Mouse (Mus musculus): ENCODE data around the gene Emb. TPM values are rescaled to one million over a fixed set of nuclear protein-coding genes. Genes with fewer than 3 reads are reported as not detected.
"Not testable (repeated sequence)": the region's sequence is repeated elsewhere in the genome, so short reads cannot be mapped to it uniquely, and the experiment has no call there.

Gene Emb
- 15.4 and 16.7 TPM in 2 replicates for polyA plus RNA-seq (2015; fragmentation: Nextera tagmentation; extraction: Ambion mirVana)

- Histone ChIP-seq H3K27ac (no peak within 1 kb of the TSS), H3K27me3 (no peaks in the 10 kb centered on the region), H3K36me3 (no peaks in the 10 kb centered on the region), H3K4me2 (no peak within 1 kb of the TSS), H3K4me3 (no peak within 1 kb of the TSS), H3K9ac (no peak within 1 kb of the TSS), H3K9me3 (no peaks in the 10 kb centered on the region), H3K4me1 (no peaks in the 10 kb centered on the region)
- 39% methylated on average over 6 of the region's 6 CpGs for WGBS
- ATAC-seq (ENCODE audit: borderline replicate concordance, extremely low read depth, low FRiP score, low TSS enrichment), result no peak
These were observed at the start of gene Emb for GRCm38 (mm10) chr13:117208236-117208635. TSS of gene Emb (plus strand) at chr13:117208536.

DNA sequence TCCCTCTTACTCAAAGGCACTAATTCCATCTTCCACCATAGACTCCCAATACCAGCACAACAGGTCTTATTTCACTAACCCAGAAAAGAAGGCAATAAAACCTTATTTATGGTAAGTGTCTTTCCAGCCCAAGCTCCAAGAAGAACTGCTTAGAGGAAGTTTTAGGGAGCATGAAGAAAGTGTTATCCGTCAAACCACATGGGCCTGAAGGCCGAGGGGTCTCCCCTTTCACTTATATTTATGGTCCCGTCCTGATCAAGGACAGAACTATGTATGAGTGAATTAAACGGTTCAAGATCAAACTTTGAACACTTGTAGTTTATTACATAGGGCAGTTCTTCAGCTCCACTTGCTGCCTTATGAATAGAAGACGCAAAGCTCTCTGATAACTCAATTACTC, 44.4 kb upstream of the Emb start:
- H3K36me3 ChIP-seq, result no peaks in the 10 kb centered on the region
- H3K4me1 ChIP-seq, result no peaks in the 10 kb centered on the region
- H3K27me3 ChIP-seq, result no peaks in the 10 kb centered on the region
- H3K27ac ChIP-seq, result no peak overlapping the region
- no peaks in the 10 kb centered on the region for H3K9me3 ChIP-seq
- WGBS, result 87% methylated on average over 5 of the region's 5 CpGs
- H3K4me2 ChIP-seq, result no peak overlapping the region
- no peak overlapping the region for H3K4me3 ChIP-seq
- no peak for ATAC-seq (ENCODE audit: borderline replicate concordance, extremely low read depth, low FRiP score, low TSS enrichment)
- H3K9ac ChIP-seq, result no peak overlapping the region

DNA sequence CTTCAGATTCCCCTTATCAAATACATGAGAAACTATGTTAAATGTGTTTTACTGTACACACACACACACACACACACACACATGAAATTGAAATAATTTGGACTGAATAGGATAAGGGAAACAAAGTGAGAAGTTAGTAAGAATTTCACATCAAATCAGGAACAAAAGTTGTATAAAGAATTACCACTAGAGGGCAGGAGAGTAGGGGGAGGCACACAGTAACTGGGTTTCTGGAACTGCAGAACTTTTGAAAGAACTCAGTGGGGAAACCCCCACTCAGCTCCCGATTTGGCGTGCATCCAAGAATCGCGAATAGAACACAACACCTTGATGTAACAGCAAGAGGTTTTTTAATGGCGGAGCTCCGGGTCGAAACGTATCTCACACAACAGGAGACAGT, 43.3 kb upstream of the Emb start:
- WGBS, result 94% methylated on average over 8 of the region's 8 CpGs
- Histone ChIP-seq H3K27ac (no peak overlapping the region), H3K4me1 (no peaks in the 10 kb centered on the region), H3K27me3 (no peaks in the 10 kb centered on the region), H3K9ac (no peak overlapping the region), H3K9me3 (no peaks in the 10 kb centered on the region), H3K4me2 (no peak overlapping the region), H3K36me3 (no peaks in the 10 kb centered on the region), H3K4me3 (no peak overlapping the region)
- ATAC-seq (ENCODE audit: borderline replicate concordance, extremely low read depth, low FRiP score, low TSS enrichment), result no peak

DNA sequence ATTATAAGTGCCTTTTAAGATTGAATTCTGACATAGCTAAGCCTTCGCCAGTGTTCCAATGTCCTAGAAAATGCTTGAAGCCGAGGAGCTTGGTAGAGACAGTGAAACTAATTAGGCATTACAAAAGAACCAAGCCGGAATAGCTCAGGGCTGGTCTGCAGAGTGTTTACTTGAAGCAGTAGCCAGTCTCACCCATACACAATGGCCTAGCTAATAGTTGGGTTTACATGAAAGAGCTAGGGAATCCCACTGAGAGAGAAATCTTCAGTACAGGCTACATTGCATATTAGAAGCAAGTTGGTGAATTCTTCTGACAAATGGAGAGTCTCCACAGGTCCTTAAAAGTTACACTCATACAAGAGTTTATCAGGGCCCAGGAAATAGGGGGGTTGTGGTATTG, 27.4 kb upstream of the Emb start:
- H3K4me2 ChIP-seq; H3K4me3 ChIP-seq; H3K9ac ChIP-seq; ATAC-seq (ENCODE audit: borderline replicate concordance, extremely low read depth, low FRiP score, low TSS enrichment); H3K9me3 ChIP-seq; H3K27ac ChIP-seq; H3K4me1 ChIP-seq; H3K27me3 ChIP-seq; H3K36me3 ChIP-seq: not testable (repeated sequence)
- 77% methylated on average over 3 of the region's 3 CpGs for WGBS

DNA sequence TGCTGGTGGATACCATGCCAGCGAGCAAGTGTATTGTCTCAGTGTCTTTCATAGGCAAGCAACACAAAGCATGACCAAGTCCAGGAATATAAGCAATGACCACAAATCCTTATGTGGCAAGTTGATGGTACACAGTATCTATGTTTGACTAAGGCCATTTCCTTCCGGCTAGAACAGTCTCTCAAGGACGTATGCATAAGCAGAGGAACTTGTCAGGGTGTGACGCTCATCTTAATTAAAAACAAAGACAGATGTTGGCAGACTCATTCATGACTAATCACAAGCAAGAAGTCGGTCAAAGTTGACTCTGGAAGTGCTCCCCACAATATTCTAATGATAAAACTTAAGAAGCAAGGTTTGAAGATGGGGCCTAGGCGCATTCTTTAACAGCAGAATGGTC, 25.0 kb upstream of the Emb start:
- no peak for ATAC-seq (ENCODE audit: borderline replicate concordance, extremely low read depth, low FRiP score, low TSS enrichment)
- Histone ChIP-seq H3K27me3 (no peaks in the 10 kb centered on the region), H3K9ac (no peak overlapping the region), H3K27ac (no peak overlapping the region), H3K4me2 (no peak overlapping the region), H3K9me3 (no peaks in the 10 kb centered on the region), H3K4me1 (no peaks in the 10 kb centered on the region), H3K36me3 (no peaks in the 10 kb centered on the region), H3K4me3 (no peak overlapping the region)
- 59% methylated on average over 6 of the region's 6 CpGs for WGBS

GRCm38 (mm10) chr13:117185329-117185728, 23.0 kb upstream of the Emb start:
- no peaks in the 10 kb centered on the region for H3K9me3 ChIP-seq
- no peak overlapping the region for H3K4me2 ChIP-seq
- H3K36me3 ChIP-seq, result no peaks in the 10 kb centered on the region
- no peaks in the 10 kb centered on the region for H3K4me1 ChIP-seq
- H3K27ac ChIP-seq, result no peak overlapping the region
- 75% methylated on average over 6 of the region's 6 CpGs for WGBS
- H3K27me3 ChIP-seq, result no peaks in the 10 kb centered on the region
- no peak overlapping the region for H3K9ac ChIP-seq
- ATAC-seq (ENCODE audit: borderline replicate concordance, extremely low read depth, low FRiP score, low TSS enrichment), result no peak
- no peak overlapping the region for H3K4me3 ChIP-seq

GRCm38 (mm10) chr13:117192161-117192560, 16.2 kb upstream of the Emb start:
- no peak overlapping the region for H3K4me3 ChIP-seq
- H3K9ac ChIP-seq, result no peak overlapping the region
- H3K27me3 ChIP-seq, result no peaks in the 10 kb centered on the region
- H3K27ac ChIP-seq, result no peak overlapping the region
- no peak overlapping the region for H3K4me2 ChIP-seq
- H3K4me1 ChIP-seq, result no peaks in the 10 kb centered on the region
- 83% methylated on average over 5 of the region's 5 CpGs for WGBS
- no peaks in the 10 kb centered on the region for H3K36me3 ChIP-seq
- no peaks in the 10 kb centered on the region for H3K9me3 ChIP-seq
- no peak for ATAC-seq (ENCODE audit: borderline replicate concordance, extremely low read depth, low FRiP score, low TSS enrichment)

DNA sequence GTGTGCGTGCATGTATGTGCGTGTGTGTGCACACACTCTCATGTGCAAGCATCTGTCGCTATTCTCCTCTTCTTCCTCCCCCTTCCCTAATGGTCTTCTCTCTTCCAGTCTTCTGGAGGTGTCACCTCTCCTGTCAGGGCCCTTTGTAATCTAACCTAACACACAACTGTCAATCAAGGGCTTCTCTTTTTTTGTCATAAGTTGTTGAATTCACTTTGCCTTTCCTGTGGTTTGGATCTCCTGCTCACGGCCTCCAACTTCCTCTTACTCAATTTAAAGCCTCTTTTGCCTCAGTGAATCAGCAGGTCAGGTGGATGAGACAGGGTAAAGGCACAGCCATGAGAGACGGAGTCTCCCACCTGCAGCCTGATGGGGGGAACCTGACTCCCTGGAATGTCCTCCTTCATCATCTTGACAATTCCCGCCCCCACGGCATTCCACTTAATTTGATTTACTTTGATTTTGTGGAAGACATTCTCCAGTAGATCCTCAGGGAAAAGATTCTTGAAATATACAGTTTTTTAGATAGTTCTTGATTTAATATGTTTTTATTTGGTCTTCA, 14.8 kb upstream of the Emb start:
- H3K4me1 ChIP-seq, result no peaks in the 10 kb centered on the region

DNA sequence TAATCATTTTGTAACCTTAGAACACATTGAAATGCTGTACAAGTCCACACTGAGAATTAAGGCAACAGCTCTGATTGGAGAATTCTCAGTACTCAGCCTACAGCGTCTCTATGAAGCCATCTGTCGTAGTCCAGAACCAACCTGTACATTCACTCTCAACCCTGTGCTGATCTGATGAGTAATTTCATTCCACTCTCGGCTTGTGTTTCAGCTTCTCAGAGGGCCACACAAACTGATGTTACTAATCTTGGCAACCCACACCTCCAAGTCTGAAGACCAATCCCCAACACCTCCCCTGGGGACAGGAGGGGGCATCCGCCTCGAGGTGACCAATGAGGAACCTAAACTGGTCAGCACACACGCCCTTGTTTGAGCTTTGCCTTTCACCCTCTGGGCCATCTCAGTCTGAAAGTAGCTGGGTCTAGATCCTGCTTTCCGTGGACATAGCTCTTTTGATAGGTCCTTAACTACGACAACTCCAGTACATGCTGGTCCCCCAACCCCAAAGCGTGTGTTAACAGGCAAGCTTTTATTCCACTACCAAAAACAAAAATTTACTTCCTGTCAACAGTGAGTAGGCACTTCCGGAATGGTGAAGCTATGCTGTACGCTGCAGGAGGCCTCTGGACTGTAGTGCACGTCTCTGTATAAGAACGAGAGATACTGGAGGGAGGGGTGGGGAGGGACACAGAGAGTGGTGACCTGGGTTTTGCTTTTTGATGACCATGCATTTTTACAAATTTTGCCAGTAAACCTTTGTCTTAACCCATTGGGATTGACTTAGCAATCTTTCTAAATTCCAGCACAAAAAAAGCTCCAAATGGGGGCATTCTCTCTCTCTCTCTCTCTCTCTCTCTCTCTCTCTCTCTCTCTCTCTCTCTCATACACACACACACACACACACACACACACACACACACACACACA, 12.5 kb upstream of the Emb start:
- H3K9me3 ChIP-seq, result no peaks in the 10 kb centered on the region
- no peak overlapping the region for H3K4me2 ChIP-seq
- H3K4me3 ChIP-seq, result no peak overlapping the region
- ATAC-seq (ENCODE audit: borderline replicate concordance, extremely low read depth, low FRiP score, low TSS enrichment), result no peak
- WGBS, result 74% methylated on average over 13 of the region's 13 CpGs
- no peak overlapping the region for H3K27ac ChIP-seq
- H3K9ac ChIP-seq, result no peak overlapping the region
- no peaks in the 10 kb centered on the region for H3K36me3 ChIP-seq
- no peaks in the 10 kb centered on the region for H3K27me3 ChIP-seq
- H3K4me1 ChIP-seq, result no peaks in the 10 kb centered on the region

More for the DNA sequence above, 14.8 kb upstream of the Emb start:
- H3K27ac ChIP-seq, result no peak overlapping the region
- no peak overlapping the region for H3K9ac ChIP-seq
- no peaks in the 10 kb centered on the region for H3K27me3 ChIP-seq
- H3K4me3 ChIP-seq, result no peak overlapping the region
- no peak for ATAC-seq (ENCODE audit: borderline replicate concordance, extremely low read depth, low FRiP score, low TSS enrichment)
- H3K4me2 ChIP-seq, result no peak overlapping the region
- no peaks in the 10 kb centered on the region for H3K9me3 ChIP-seq
- H3K36me3 ChIP-seq, result no peaks in the 10 kb centered on the region
- WGBS, result 55% methylated on average over 7 of the region's 7 CpGs

DNA sequence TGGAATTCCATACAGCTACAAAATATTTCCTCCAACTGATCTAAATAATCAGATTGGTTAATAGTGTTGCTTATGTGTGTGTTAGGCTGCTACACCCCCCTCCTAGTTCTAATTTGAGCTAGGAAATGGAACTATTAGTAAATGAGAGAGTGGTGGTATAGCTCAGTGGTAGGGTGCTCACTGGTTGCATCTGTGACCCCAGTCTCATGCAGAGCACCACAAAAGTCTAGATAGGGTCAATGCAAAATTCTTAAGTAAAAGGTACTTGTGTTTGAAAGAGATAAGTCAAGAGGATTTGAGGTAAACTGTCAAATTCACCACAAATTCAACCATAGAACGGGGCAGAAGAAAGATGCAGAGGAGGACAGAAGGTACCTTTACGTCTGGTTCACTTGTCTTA, 10.7 kb upstream of the Emb start:
- Histone ChIP-seq H3K4me3 (no peak overlapping the region), H3K4me1 (no peaks in the 10 kb centered on the region)

DNA sequence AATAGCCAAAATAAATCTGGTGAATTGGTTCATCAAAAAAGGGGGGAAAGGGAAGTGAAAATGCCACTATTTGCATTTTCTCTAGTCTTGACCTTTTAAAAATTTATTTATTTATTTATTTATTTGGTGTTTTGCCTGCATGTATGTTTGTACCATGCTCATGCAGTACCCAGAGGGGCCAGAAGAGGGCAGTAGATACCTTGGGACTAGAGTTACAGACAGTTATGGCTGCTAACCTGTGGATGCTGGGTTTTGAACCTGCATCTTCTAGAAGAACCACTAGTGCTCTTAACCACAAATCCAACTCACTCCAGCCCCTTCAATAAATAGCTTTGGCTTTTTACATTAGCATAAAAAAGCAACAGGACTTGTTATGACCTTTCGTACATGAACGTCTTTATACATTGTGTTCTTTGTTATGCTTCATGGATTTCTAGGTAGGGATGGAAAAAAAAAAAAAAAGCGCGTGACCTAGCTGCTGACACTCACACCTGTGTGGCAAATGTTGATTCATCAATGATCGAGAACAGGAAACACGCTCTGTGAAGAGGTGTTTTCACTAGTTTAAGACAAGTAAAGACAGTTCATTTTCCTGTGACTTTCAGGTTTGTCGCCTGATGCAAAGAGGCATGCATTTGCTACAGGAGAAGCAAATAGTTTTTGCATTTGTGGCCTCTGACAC, 9.8 kb upstream of the Emb start:
- WGBS, result 80% methylated on average over 7 of the region's 7 CpGs
- Histone ChIP-seq H3K4me1 (no peaks in the 10 kb centered on the region), H3K4me3 (no peak overlapping the region), H3K9me3 (no peaks in the 10 kb centered on the region), H3K27me3 (no peaks in the 10 kb centered on the region), H3K9ac (no peak overlapping the region), H3K4me2 (no peak overlapping the region), H3K36me3 (no peaks in the 10 kb centered on the region), H3K27ac (no peak overlapping the region)
- ATAC-seq (ENCODE audit: borderline replicate concordance, extremely low read depth, low FRiP score, low TSS enrichment), result no peak

More for the DNA sequence above, 10.7 kb upstream of the Emb start:
- no peaks in the 10 kb centered on the region for H3K9me3 ChIP-seq
- H3K9ac ChIP-seq, result no peak overlapping the region
- H3K36me3 ChIP-seq, result no peaks in the 10 kb centered on the region
- no peaks in the 10 kb centered on the region for H3K27me3 ChIP-seq
- 81% methylated on average over 2 of the region's 2 CpGs for WGBS
- no peak for ATAC-seq (ENCODE audit: borderline replicate concordance, extremely low read depth, low FRiP score, low TSS enrichment)
- H3K27ac ChIP-seq, result no peak overlapping the region
- no peak overlapping the region for H3K4me2 ChIP-seq
